Mouse (Mus musculus): ENCODE data around the gene Chek2.

DNA sequence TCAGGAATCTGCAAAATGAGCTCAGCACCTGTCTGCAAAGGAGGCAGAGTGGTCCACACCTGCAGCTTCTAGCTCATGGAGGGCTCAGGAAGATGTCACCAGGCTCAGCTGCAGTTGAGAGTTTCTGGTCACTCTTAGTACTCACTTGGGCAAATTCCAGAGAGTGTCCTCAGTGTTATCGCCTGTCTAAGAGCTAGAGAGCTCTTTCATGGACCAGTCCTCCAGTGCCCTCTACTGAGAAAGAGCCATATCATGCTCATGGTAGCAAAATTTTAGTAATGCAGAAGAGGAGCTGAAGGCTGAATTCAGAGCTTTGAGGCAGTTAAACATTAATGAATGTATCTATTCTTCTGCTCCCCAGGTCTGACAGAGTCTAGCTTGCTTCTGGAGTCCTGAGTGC is 83.6 kb downstream of the Chek2 start:
- TF ChIP-seq CTCF (IDR thresholded peaks at IDR 0.05 in 2 of 3, conservative IDR thresholded peaks at IDR 0.05 in 1 of 3; ENCODE audit: control insufficient read depth in 1 of 3, insufficient read depth in 1 of 3, low read depth in 2 of 3, low read length in 3 of 3, poor library complexity in 1 of 3, severe bottlenecking in 1 of 3): peak in 1 of 3 experiments; percentile 20; a peak in 1 of 6 replicates
- no peak for TF ChIP-seq POLR2A (IDR thresholded peaks at IDR 0.05; ENCODE audit: control insufficient read depth in 1 of 2, insufficient read depth in 1 of 2, low read depth in 1 of 2, low read length in 2 of 2, poor library complexity in 1 of 2)
- no peak for TF ChIP-seq KAT2A (conservative IDR thresholded peaks at IDR 0.05; ENCODE audit: low read depth, low read length)
- TF ChIP-seq RAD21 (IDR thresholded peaks at IDR 0.05; ENCODE audit: low read depth, low read length): peak; percentile 25
